Mouse (Mus musculus) layer of hippocampus, postnatal 36 days (tissue): ENCODE data around the gene Galnt10. TPM values are rescaled to one million over a fixed set of nuclear protein-coding genes. Genes with fewer than 3 reads are reported as not detected.
"Not testable (repeated sequence)": the region's sequence is repeated elsewhere in the genome, so short reads cannot be mapped to it uniquely, and the experiment has no call there.

Experiments used
- DNase-seq, 2 experiments: peaks; one replicate each; pipeline ENCODE4 v3.0.0; 2022
- total RNA-seq, 2 experiments: library from RNA; stranded (reverse); gene quantifications; 2 replicates each; pipeline ENCODE4 v1.2.3; 2021

The Galnt10 gene
- total RNA-seq, 2 experiments from 2014 or later, result 6.9 to 7.3 TPM

DNA sequence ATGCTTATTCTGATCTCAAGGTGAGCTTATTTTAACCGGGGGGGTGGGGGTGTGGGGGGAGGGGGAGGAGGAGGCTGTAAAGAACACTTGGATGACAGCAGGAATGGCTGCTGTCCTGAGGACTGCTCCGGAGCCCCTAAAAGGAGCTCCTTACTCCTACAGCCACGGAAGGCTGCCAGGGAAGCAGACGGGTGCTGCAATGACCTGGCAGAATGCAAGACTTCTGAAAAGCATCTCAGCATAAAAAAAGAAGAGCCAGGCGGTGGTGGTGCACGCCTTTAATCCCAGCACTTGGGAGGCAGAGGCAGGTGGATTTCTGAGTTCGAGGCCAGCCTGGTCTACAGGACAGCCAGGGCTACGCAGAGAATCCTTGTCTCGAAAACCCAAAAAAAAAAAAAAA, 152.6 kb downstream of the Galnt10 start:
- DNase-seq, result no peak

- no peak for DNase-seq
Measured at GRCm38 (mm10) chr11:57799456-57799855, 154.2 kb downstream of the Galnt10 start.

- DNase-seq, result no peak
Measured at GRCm38 (mm10) chr11:57800266-57800951, 155.2 kb downstream of the Galnt10 start.

- peak; percentile 95 for DNase-seq
Measured at GRCm38 (mm10) chr11:57800971-57801765, 155.9 kb downstream of the Galnt10 start, which contains the start of gene Sap30l. Gene Sap30l (plus strand): TSS chr11:57801637.

DNA sequence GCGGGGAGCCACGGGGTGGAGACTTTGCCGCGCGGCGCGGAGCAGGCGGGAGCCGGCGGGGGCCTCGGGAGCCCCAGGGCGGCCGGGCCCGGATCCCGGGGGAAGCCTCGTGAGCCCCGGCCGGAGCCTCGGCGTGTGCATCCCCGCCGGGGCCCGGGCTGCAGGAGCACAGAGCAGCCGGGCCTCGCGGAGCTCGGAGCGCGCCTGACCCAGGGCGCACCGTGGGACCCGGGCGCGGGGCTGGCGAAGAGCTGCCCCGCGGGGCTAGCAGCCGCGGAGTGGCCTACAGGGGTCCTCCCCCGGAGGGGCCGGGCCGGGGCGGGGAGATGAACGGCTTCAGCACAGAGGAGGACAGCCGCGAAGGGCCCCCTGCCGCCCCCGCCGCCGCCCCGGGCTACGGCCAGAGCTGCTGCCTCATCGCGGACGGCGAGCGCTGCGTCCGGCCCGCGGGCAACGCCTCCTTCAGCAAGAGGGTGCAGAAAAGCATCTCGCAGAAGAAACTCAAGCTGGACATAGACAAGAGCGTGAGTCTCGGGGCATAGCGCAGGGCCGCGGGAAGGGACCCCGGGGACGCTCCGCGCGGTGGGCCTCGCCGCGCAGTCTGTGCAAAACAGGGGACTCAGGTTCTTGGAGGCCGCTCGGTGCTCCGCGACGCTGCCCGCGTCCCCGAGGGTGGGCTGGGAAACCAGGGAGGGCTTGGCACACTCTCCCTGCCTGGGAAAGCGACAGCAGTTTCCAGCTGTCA, 156.7 kb downstream of the Galnt10 start:
- peak; percentile 42 to 43 for DNase-seq

DNA sequence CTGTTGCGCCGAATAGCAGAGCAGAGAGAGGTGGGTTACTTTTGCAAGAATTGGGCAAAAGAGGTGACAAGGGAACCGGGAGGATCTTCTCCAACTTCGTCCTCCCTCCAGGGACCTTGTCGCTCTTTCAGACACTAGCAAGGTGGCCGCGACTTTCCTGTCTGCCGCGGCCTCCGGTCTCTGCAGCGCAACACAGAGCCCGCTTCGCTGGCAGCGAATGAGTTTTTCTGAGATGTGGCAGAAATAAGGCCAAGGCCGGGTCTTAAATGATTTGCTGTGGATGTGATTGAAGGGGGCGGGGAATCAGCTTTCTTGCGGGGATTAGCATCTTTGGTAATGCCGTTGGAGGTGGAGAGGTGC, 157.2 kb downstream of the Galnt10 start:
- peak in 1 of 2 experiments; percentile 22 for DNase-seq

GRCm38 (mm10) chr11:57805047-57805446, 159.8 kb downstream of the Galnt10 start:
- no peak for DNase-seq

GRCm38 (mm10) chr11:57809017-57809731, 163.9 kb downstream of the Galnt10 start:
- DNase-seq, result no peak

- DNase-seq, result no peak
Measured at GRCm38 (mm10) chr11:57809732-57810098, 164.5 kb downstream of the Galnt10 start.

DNA sequence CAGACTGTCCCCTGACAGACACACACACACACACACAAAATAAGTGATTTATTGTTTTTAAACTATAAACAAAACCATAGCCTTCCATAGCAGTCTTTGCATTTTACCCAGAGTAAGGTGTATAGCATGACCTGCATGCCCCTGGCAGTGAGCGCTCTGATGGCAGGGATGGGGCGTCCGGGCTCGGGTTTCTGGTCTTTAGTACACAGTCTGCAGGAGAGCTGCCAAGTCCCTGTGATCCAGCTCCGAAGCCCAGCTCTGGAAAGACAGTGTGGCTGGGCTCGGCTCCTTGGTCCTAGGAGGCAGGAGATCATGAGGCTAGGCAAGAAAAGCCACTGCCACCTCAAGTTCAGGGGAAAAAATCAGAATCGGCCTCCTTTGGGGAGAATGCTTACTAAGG, 165.8 kb downstream of the Galnt10 start:
- DNase-seq, result no peak

DNA sequence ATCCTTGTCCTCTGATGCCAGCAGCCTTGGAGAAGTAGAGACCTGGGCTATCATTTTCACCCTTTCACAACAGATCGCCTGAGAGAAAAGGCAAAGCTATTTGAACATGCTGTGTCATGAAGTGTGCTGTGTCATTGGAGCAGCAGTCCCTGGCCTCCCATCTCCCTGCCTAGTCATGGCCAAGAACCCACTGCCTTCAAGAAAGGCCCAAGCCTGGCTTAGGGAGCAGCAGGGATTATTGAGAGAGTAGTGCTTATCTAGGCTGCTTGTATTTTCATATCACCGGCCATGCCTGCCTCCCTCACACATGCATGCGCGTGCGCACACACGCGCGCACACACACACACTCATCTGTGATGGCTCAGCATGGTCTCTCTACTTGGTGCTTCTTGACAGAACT, 167.0 kb downstream of the Galnt10 start:
- no peak for DNase-seq

DNA sequence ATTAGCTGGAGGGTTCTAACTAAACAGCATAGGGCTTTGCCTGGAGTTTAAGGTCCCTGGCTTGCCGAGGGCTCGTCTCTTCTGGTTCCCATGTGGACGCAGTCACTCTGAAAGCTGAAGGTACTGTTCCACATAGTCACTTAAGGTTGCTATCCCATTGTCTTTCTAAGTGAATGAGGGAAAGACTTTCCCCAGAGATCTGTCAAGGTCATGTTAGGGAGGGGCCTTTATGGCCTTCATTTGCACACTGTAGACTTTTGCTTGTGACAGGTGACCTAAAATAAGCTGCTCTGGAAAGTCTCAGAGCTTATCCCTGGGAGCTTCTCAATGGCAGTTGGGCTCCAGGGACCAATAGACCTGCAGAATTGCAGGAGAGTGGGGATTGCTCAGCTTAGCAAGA, 168.4 kb downstream of the Galnt10 start:
- no peak for DNase-seq

- DNase-seq, result no peak
Measured at GRCm38 (mm10) chr11:57818189-57818588, 172.9 kb downstream of the Galnt10 start.

DNA sequence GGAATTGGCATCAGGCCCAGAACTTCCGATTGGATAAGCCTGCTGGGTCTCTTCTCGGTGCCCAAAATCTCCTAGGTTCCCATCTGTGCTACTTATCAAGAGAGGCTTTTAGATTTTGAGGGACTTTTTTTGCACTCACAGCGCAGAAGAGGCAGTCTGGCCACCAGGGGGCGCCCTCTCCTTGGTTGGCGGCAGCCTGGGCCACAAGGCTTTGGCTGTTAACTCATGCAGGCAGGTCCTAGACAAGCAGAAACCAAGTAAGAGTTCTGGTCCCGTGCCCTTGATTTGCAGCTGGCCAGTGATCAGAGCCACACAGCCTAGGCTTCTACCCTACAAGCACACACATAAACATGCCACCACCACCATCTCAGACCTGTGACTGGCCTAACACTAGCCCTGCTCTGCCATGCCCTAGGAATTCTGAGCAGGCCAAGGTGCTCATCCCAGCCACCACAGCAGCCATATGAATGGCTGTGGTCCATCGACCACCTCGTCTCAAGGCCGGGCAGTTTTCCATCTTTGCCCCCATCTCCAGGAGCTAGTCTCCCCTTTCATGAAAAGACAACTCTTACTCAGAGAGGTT, 174.8 kb downstream of the Galnt10 start:
- DNase-seq, result peak; percentile 71 to 76

DNA sequence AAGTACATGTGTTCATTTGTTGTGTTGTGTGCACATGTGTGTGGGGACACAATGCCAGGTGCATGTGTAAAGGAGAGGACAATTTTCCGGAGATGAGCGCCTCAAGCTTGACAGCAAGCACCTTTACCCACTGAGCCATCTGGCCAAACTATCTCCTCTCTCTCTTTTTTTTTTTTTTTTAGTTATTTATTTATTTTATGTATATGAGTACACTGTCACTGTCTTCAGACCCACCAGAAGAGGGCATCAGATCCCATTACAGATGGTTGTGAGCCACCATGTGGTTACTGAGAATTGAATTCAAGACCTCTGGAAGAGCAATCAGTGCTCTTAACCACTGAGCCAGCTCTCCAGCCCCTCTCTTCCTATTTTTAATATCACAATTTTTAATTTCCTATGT, 177.9 kb downstream of the Galnt10 start:
- not testable (repeated sequence) for DNase-seq

DNA sequence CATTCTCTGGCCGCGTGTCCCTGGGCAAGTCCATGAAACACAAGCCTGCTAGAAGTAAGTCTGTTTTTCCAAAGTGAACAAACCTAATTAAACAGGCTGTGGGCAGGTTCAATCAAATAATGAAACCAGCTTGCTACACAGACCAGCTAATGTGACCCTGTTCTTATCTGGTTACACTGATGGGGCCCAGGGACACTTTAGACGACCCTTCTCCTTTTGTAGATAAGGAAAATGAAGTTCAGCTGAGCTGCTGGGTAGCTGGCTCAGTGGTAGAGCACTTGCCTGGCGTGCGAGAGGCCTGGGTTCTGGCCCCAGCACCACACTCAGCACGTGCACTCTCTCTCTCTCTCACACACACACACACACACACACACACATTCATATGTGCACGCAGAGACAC, 178.5 kb downstream of the Galnt10 start:
- no peak for DNase-seq

DNA sequence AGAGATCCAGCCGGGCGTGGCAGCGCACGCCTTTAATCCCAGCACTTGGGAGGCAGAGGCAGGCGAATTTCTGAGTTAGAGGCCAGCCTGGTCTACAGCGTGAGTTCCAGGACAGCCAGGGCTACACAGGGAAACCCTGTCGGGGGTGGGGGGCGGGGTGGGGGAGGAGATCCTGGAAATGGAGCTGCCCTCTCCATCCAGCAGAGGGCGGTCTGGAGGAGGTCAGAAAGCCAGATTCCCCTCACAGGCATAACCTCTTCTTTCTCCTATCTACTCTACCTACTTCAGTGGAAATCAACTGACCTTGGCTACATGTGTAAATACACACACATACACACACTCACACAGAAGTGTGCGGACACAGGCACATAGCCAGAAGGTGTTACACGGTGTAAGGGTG, 180.0 kb downstream of the Galnt10 start:
- DNase-seq, result not testable (repeated sequence)

DNA sequence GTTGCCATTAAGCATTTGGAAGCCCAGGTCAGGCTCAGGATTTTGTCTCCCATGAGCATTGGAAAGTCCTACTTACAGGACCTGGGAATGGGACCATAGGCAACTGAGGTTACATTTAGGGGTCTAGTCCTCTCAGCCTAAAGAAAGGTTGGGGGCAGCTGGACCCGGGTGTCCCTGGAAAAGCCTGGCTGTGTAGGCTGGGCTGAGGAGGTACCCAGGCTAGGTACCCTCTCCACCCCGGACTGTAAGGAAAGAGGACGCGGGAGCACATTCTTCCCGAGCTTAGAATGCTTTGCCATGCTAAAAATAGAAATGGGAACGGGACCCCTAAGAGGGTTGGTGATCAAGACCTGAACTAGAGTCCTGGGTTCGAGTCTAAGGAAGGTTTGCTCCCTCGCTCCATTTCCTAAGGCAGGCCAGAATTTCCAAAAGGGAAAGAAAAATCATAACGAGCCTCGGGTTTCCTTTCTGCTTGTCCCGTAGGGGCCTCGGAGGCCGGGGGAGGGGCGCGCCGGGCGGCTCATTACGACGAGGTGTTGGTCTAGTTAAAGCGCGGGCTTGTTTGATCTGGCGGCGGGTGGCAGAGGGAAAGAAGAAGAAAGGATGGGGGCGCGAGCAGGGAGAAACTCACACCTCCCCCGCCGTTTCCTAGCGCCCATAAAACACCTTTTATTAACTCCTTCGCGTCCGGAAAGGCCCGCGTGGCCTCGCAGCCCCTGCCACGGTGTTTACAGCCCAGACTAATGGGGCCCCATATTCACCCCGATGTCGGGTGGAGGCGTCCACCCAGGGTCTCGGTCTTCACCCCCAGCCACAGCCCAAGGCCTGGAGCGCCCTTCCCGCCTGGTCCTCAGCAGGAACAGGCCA, 182.0 kb downstream of the Galnt10 start:
- no peak for DNase-seq

DNA sequence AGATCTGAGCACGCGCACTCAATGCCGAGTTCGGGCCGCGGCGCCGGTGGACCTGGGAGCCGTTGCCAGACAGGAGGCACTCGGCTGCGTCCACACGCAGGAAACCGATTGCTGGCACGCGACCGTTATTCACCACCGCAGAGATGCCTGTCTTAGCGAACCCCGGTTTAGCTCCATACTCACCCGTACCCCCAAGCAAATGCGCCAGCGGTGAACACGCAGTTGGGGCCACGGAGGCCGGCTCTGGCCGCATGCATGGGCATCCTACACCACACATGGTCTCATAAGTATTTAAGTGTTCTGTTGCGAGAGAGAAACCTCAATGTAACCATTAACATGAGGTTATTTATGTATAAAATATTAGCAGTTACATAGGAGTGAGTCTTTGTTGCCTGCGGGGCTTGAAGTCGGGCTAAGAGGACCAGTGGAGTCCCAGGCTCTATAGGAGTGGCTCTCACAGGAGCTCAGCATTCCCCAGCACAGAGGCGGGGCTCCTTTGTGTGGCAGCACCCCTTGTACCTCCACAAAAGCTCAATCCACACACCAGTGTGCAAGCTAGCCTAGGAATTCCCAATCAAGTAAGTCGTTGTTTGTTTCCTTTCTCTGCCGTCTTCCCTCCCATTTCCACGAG, 182.8 kb downstream of the Galnt10 start:
- DNase-seq, result no peak

DNA sequence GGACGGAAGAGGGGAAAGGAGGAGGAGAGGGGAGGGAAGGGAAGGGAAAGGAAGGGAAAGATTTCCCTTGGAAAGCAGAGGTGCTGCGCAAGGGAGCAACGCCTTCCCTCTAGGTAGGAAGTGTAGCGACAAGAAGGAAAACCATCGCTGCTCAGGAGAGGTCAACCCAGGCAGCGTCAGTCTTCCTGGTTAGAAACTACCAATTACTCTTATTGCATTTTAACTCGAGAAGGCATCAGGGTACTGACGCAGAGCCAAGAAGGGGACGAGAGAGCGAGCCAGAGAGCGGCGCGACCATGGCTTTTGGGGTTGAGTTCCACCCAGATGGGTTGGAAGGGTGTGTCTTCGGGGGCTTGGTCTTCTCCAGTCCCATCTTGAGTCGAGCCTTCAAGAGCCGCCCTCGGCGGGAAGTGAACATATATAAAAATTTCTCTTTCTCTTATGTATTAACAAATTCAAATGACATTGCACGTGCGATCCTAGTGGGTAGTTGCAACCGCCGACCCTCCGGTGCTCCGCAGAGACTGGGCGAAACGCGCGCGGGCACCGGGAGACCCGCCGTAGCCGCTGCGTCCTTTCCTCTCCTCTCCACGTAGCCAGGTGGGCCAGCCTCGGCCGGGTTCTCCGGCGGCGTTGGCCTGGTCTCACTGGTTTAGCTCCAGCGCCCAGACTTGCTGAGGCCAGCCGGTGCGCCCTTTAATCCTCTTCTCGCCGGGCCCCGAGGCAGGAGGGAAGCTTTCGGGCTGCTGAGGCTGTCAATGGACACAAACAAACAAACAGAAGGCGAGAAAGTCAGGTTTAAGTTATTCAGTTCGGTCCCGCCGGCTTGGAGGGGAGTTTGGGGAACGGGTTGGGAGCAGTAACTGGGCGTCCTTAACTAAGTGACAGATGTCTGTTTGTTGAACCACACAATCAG, 184.0 kb downstream of the Galnt10 start:
- DNase-seq, result no peak
